Mouse (Mus musculus) adipose tissue, adult 10 weeks (tissue): Measurements from ENCODE around the gene G3bp2. TPM values are rescaled to one million over a fixed set of nuclear protein-coding genes. Genes with fewer than 3 reads are reported as not detected.

Experiments used
- polyA plus RNA-seq: library from polyadenylated mRNA; stranded (reverse); fragments of 350-450 nt; fragmentation: Illumina TruSeq; extraction: RNeasy Lipid Tissue Mini Kit (QIAGEN cat#74804); gene quantifications from one replicate; pipeline ENCODE4 v1.2.3, GENCODE M21; 2014; ENCODE audit warnings: low read depth, low replicate concordance

The G3bp2 gene
- polyA plus RNA-seq, result 92.9 TPM

DNA sequence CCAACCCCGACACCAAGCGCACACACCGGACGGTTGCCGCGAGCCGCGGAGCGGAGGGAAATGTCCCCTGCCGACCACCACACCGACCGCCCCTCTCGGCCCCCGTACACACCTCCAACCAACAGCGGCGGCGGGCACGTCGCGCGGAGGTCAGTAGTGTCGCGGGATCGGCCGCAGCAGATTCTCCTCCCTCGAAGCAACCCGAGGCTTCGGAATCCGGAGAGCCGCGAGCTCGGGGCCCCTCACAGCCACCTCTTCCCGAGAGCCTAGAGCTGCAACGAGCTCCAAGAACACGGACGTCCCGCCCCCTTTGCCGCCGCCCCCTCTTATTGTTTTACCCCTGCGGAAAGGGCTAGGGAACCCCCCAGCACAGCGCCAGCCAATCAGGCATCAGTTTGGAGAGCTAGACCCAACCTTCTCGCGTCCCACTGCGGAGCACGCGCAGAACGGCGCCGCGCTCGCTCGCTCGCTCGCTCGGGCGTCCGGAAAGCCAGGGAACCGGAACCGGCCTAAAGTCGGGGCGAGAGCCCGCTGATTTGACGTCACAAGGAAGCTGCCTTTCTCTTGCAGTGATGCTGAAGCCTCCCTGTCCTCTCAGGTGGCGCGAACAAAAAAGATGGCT is at the start of gene G3bp2:
TSS of gene G3bp2 (minus strand) at position 303 of the 622 bp plus-strand sequence.

DNA sequence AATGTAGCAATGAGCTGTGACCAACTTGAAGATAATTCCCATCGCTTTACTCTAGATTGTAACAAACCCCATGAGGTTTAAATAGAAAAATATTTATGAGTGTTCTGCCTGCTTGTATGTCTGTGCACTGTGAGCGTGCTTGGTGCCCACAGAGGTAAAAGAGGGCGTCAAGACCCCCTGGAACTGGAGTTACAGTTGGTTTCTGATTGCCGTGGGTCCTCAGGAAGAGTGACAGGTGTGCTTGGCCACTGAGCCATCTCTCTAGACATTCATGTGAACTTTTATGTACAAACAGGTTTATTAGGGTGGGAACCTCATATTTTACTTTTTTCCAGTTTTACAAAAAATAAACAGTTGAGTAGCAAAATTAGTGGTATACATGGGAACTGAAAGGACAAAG is 39.7 kb downstream of the G3bp2 start, which contains the start of gene Cdkl2:
TSS of gene Cdkl2 (minus strand) at position 101 of the 400 bp plus-strand sequence.

Other genes with a start within 250 kb of the G3bp2 start
- 50.4 TPM for gene Rchy1, start 120.7 kb downstream of the G3bp2 start, polyA plus RNA-seq
- not detected for gene Odaph, start 96.2 kb downstream of the G3bp2 start, polyA plus RNA-seq
- 12.0 TPM for gene Cdkl2, start 39.8 kb downstream of the G3bp2 start, polyA plus RNA-seq
- gene Uso1, start 54.2 kb upstream of the G3bp2 start, polyA plus RNA-seq, result 93.0 TPM
- not detected for gene U90926, start 131.7 kb upstream of the G3bp2 start, polyA plus RNA-seq
- gene Ppef2, start 172.6 kb upstream of the G3bp2 start, polyA plus RNA-seq, result 0.50 TPM
- gene Naaa, start 194.5 kb upstream of the G3bp2 start, polyA plus RNA-seq, result 40.2 TPM
- gene Sdad1, start 226.8 kb upstream of the G3bp2 start, polyA plus RNA-seq, result 11.8 TPM
- gene Cxcl9, start 244.4 kb upstream of the G3bp2 start, polyA plus RNA-seq, result 17.2 TPM
- gene Art3, start 248.1 kb upstream of the G3bp2 start, polyA plus RNA-seq, result 198 TPM